Mouse (Mus musculus): ENCODE results near the gene Gm867.
A peak's percentile ranks its signal among the peaks of the same experiment; 100 is the strongest.

Gm867 gene

GRCm38 (mm10) chr10:75897373-75897772, 43.1 kb downstream of the Gm867 start:
- DNase-seq (ENCODE audit: low read depth, low spot score) = peak; percentile 84

GRCm38 (mm10) chr10:75896208-75896607, 44.3 kb downstream of the Gm867 start:
- DNase-seq (ENCODE audit: low read depth, low spot score) = no peak

GRCm38 (mm10) chr10:75895730-75896129, 44.7 kb downstream of the Gm867 start:
- DNase-seq (ENCODE audit: low read depth, low spot score) = no peak

- DNase-seq (ENCODE audit: low read depth, low spot score) = no peak
These were observed 45.9 kb downstream of the Gm867 start for GRCm38 (mm10) chr10:75894601-75895000.

- peak; percentile 100 for DNase-seq (ENCODE audit: low read depth, low spot score)
These were observed 47.3 kb downstream of the Gm867 start, which contains the start of gene Derl3 for GRCm38 (mm10) chr10:75893089-75893750. Gene Derl3 (plus strand): TSS chr10:75893413.

GRCm38 (mm10) chr10:75889406-75890153, 50.9 kb downstream of the Gm867 start:
- no peak for DNase-seq (ENCODE audit: low read depth, low spot score)
